Mouse (Mus musculus): ENCODE measurements around the gene Apobec3. TPM values are rescaled to one million over a fixed set of nuclear protein-coding genes. Genes with fewer than 3 reads are reported as not detected.

Gene Apobec3
- polyA plus RNA-seq, 1 experiment from 2014 or later, result 11.0 TPM

DNA sequence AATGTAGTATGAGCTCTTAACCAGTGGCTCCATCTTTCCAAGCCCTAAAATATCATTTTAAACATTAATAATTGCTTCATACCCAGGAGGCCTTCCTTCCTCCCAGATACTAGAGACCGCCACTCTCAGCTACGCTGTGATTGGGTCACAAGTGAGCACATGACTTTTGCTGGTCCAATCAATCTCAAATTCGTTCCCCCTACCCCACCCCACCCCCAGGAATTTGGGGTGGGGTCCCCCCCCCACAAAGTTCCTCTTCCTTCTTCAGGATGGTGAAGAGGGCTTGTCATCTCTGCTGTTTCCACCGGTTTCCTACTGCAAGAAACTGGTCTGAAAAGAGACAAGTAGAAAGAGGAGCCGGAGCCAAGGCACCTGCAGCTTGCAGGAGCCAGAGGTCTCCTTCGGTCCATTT is 12.7 kb upstream of the Apobec3 start:
- no peak overlapping the region for H3K4me2 ChIP-seq
- H3K9me3 ChIP-seq, result no peaks in the 10 kb centered on the region
- H3K27ac ChIP-seq, result no peak overlapping the region
- 65% methylated on average over 6 of the region's 6 CpGs for WGBS
- no peak overlapping the region for H3K4me3 ChIP-seq (replicated peaks)
- ATAC-seq (ENCODE audit: insufficient number of reproducible peaks, insufficient read depth, low FRiP score, low TSS enrichment, low read depth), result no peak
- H3K36me3 ChIP-seq, result no peaks in the 10 kb centered on the region
- peaks cover 5% of the 10 kb centered on the region; the same call in 1 of the 2 replicates for H3K27me3 ChIP-seq
- H3K9ac ChIP-seq (replicated peaks), result no peak overlapping the region
- peaks cover 8% of the 10 kb centered on the region; the same call in 1 of the 2 replicates for H3K4me1 ChIP-seq (replicated peaks)

DNA sequence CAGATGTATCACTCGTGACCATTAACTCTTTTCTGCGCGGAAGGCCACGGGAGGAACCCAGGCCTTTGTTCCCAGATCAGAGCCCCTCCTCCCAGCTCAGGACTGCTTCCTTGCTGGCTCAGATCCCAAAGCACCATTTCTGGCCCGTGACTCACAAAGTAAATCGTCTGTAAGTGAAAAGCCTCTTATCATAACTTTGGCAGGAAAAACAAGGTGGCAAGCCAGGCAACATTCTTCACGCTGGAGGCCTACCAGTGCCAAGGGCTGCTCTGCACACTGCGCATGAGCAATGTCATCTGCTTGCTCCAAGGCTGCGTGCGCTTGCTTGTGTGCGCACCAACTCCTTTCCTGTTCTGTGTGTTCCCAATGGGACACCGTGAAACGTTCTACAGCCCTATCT is 12.1 kb upstream of the Apobec3 start:
- Histone ChIP-seq H3K27ac (no peak overlapping the region), H3K4me3 (replicated peaks) (no peak overlapping the region), H3K9ac (replicated peaks) (no peak overlapping the region), H3K27me3 (peaks cover 5% of the 10 kb centered on the region; the same call in 1 of the 2 replicates), H3K36me3 (no peaks in the 10 kb centered on the region), H3K4me2 (no peak overlapping the region), H3K4me1 (replicated peaks) (peaks cover 8% of the 10 kb centered on the region; the same call in 1 of the 2 replicates), H3K9me3 (no peaks in the 10 kb centered on the region)
- 58% methylated on average over 13 of the region's 13 CpGs for WGBS
- no peak for ATAC-seq (ENCODE audit: insufficient number of reproducible peaks, insufficient read depth, low FRiP score, low TSS enrichment, low read depth)

DNA sequence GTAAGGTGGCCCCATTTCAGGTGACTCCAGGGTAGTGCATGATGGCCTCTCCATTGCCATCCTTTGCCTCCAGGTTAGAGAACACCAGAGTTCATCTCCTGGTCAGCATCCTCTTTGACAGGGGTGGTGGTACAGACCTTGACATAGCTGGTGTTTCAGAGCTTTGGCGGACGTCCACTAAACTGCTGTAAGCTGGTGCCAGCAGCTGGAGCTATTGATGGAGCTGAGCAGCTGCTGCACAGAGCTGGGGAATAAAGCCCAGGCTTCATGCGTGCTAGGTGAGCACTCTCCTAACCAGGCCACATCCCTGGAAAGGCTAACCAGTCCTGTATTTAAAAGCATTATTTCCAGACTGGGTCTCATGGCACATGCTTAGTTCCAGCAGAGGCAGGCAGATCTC is 11.0 kb upstream of the Apobec3 start:
- Histone ChIP-seq H3K9me3 (no peaks in the 10 kb centered on the region), H3K9ac (replicated peaks) (no peak overlapping the region), H3K4me3 (replicated peaks) (no peak overlapping the region), H3K36me3 (no peaks in the 10 kb centered on the region), H3K4me2 (no peak overlapping the region), H3K27me3 (peaks cover 5% of the 10 kb centered on the region; the same call in 1 of the 2 replicates), H3K27ac (no peak overlapping the region), H3K4me1 (replicated peaks) (peaks cover 8% of the 10 kb centered on the region; the same call in 1 of the 2 replicates)
- no peak for ATAC-seq (ENCODE audit: insufficient number of reproducible peaks, insufficient read depth, low FRiP score, low TSS enrichment, low read depth)
- 89% methylated on average over 3 of the region's 3 CpGs for WGBS

DNA sequence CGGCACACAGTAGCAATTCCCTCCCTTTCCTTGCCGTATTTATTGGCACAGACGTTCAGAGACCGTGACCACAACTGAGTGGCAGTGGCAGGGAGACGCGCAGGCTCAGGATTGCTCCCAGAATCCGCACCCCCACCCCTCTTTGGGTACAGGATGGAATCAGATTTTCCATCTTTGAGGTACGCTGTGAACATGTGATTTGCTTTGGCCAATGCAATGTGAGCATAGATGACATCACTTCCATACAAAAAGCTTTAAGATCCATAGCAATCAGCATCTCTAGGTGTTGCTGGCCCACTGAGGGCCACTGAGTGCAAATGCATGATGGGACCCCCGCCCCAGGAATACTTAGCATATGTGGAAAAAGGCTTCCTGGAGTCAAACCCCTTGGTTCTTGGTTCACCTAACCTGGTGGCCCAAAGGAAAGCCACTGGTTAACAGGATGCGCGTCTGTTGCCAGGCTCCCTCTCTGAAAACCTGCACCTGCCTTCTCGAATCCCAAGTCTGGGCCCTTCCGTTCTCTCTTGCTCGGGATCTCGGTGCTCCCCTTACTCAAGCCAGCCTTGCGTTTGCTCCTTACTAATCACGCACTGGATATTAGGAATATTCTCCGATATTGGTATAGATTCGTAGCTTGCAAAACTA is 8.7 kb upstream of the Apobec3 start:
- peaks cover 8% of the 10 kb centered on the region; the same call in 1 of the 2 replicates for H3K4me1 ChIP-seq (replicated peaks)
- peak overlapping the region; percentile 52 for H3K9ac ChIP-seq (replicated peaks)
- H3K4me2 ChIP-seq, result peak overlapping the region; percentile 58
- H3K27ac ChIP-seq, result no peak overlapping the region
- ATAC-seq (ENCODE audit: insufficient number of reproducible peaks, insufficient read depth, low FRiP score, low TSS enrichment, low read depth), result no peak
- peaks cover 5% of the 10 kb centered on the region; the same call in 1 of the 2 replicates for H3K27me3 ChIP-seq
- H3K36me3 ChIP-seq, result no peaks in the 10 kb centered on the region
- H3K9me3 ChIP-seq, result no peaks in the 10 kb centered on the region
- 26% methylated on average over 19 of the region's 19 CpGs for WGBS
- H3K4me3 ChIP-seq (replicated peaks), result peak overlapping the region; percentile 49

DNA sequence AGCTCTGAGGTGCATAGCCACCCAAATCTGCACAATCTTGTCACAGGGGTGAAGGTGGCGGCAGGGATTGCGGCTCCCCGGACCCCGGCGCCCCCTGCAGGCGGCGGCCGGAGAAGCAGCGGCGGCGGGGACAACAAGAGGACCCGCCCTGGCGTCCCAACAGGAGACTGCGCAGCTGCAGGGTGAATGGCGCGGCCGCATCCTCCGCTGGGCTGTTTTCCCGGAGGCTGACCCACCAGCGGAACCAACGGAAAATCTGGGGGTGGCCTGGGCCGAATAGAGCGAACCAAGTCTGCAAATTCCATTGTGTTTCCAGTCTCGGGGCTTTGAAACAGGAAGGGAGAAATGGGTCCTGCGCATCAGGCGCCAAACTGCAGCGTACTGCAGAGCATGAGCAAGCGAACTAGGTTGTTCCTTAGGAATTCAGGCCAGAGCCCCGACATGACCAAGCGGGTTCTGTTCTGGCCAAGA is 8.1 kb upstream of the Apobec3 start:
- Histone ChIP-seq H3K27me3 (peaks cover 5% of the 10 kb centered on the region; the same call in 1 of the 2 replicates), H3K27ac (peak overlapping the region; percentile 81), H3K4me3 (replicated peaks) (peak overlapping the region; percentile 49), H3K4me1 (replicated peaks) (peaks cover 8% of the 10 kb centered on the region; the same call in 1 of the 2 replicates), H3K36me3 (no peaks in the 10 kb centered on the region), H3K4me2 (peak overlapping the region; percentile 58), H3K9ac (replicated peaks) (peak overlapping the region; percentile 61), H3K9me3 (no peaks in the 10 kb centered on the region)
- WGBS, result under 1% methylated on average over 30 of the region's 30 CpGs
- peak; percentile 82 for ATAC-seq (ENCODE audit: insufficient number of reproducible peaks, insufficient read depth, low FRiP score, low TSS enrichment, low read depth)

DNA sequence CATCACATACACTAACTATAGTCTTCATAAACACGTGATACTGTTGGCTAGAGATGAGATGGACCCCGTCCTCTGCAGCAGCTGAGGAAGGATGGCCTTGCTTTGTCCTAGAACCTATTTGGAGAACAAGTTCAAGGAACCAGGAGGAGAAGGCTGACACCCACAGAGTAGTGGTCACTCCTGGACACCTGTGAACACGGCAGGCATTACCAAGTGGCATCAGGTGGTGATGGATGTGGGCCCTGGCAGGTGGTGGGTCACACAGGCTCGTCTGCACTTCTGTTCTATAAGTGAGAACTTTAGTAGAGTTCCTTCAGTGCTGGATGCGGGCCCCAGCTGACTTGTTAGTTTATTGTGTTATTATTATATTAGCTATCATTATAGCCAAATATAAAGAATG is 6.6 kb upstream of the Apobec3 start:
- ATAC-seq (ENCODE audit: insufficient number of reproducible peaks, insufficient read depth, low FRiP score, low TSS enrichment, low read depth), result no peak
- H3K9me3 ChIP-seq, result no peaks in the 10 kb centered on the region

DNA sequence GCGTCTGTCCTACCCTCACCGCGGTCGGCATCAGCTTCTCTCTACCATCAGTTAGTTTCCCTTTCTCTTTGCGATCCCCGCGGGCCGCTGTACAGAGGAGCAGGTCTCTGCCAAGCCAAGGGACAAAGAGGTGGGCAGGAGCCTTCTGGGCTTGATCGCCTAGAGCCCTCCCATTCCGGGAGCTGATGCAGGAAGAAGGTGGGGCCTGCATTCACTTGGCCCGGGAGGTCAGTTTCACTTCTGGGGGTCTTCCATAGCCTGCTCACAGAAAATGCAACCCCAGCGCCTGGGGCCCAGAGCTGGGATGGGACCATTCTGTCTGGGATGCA is 718 bp downstream of the Apobec3 start:
- peak overlapping the region; percentile 64 for H3K9ac ChIP-seq (replicated peaks)
- peaks cover 42% of the 10 kb centered on the region for H3K27me3 ChIP-seq
- no peaks in the 10 kb centered on the region for H3K9me3 ChIP-seq
- peak overlapping the region; percentile 70 for H3K4me2 ChIP-seq
- peak overlapping the region; percentile 51 for H3K4me3 ChIP-seq (replicated peaks)
- H3K27ac ChIP-seq, result no peak overlapping the region
- no peak for ATAC-seq (ENCODE audit: insufficient number of reproducible peaks, insufficient read depth, low FRiP score, low TSS enrichment, low read depth)
- under 1% methylated on average over 12 of the region's 12 CpGs for WGBS
- H3K4me1 ChIP-seq (replicated peaks), result peaks cover 9% of the 10 kb centered on the region; the same call in 1 of the 2 replicates
- H3K36me3 ChIP-seq, result no peaks in the 10 kb centered on the region

More for the DNA sequence above, 6.6 kb upstream of the Apobec3 start:
- no peaks in the 10 kb centered on the region; the same call in 1 of the 2 replicates for H3K4me1 ChIP-seq (replicated peaks)
- H3K27ac ChIP-seq, result no peak overlapping the region
- WGBS, result 77% methylated on average over 5 of the region's 5 CpGs
- no peak overlapping the region for H3K4me2 ChIP-seq
- no peaks in the 10 kb centered on the region for H3K36me3 ChIP-seq
- H3K27me3 ChIP-seq, result peaks cover 10% of the 10 kb centered on the region
- no peak overlapping the region for H3K4me3 ChIP-seq (replicated peaks)
- H3K9ac ChIP-seq (replicated peaks), result no peak overlapping the region

DNA sequence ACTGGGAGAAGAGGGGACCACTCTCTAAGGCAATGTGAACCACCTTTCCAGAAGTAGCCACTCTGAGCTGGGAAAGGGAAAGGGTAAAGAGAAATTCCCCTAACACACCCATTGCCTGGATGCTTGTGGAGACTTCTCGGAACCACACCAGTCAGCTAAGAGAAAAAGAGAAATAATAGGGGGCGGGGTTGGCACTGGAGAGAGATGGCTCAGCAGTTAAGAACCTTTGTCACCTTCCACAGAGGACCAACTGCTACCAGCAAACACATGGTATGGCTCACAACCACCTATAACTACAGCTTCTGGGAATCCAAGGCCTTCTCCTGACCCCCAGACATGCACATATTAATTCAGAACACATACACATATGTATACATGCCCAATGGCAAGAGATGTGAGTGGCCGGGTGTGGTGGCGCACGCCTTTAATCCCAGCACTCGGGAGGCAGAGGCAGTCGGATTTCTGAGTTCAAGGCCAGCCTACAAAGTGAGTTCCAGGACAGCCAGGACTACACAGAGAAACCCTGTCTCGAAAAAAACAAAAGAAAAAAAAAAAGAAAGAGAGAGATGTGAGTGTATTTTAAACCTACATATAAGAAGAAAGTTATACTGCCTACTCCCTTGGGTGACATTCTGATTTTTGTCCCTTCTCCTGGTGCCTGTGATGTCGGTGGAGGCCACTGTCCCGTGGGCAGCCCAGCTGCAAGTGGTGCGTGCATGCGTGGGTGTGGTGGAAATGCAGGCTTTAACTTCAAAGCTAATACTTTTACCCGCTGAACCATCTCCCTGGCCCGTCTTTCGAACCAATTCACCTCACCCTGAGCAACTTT is 1.8 kb downstream of the Apobec3 start:
- H3K4me1 ChIP-seq (replicated peaks), result peaks cover 9% of the 10 kb centered on the region; the same call in 1 of the 2 replicates
- peak overlapping the region; percentile 51 for H3K4me3 ChIP-seq (replicated peaks)
- 0 out of 2 replicates have a peak overlapping the region, but pooled peaks have one; percentile 64 for H3K9ac ChIP-seq (replicated peaks)
- 72% methylated on average over 15 of the region's 15 CpGs for WGBS
- peaks cover 1% of the 10 kb centered on the region; the same call in 1 of the 2 replicates for H3K36me3 ChIP-seq
- peak overlapping the region; percentile 70 for H3K4me2 ChIP-seq
- no peaks in the 10 kb centered on the region for H3K9me3 ChIP-seq
- no peak for ATAC-seq (ENCODE audit: insufficient number of reproducible peaks, insufficient read depth, low FRiP score, low TSS enrichment, low read depth)
- no peak overlapping the region for H3K27ac ChIP-seq
- peaks cover 42% of the 10 kb centered on the region for H3K27me3 ChIP-seq

DNA sequence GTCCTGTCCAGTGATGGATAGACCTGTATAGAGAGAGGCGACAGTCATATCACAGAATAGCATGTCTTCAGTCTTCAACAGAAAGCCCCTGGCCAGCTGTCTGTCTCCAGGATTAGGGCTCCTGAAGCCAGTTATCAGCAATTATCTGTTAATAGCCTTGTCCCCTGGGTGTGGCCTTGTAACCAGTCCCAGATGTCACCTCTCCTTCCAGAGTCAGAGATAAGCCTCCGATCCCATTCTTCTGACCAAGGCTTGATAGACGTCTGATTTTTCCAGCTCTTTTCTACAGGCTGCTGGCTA is 2.3 kb downstream of the Apobec3 start:
- no peak overlapping the region for H3K4me2 ChIP-seq
- H3K27ac ChIP-seq, result no peak overlapping the region
- H3K4me1 ChIP-seq (replicated peaks), result peaks cover 9% of the 10 kb centered on the region; the same call in 1 of the 2 replicates
- no peak for ATAC-seq (ENCODE audit: insufficient number of reproducible peaks, insufficient read depth, low FRiP score, low TSS enrichment, low read depth)
- no peak overlapping the region for H3K9ac ChIP-seq (replicated peaks)
- H3K36me3 ChIP-seq, result peaks cover 4% of the 10 kb centered on the region; the same call in 1 of the 2 replicates
- peaks cover 42% of the 10 kb centered on the region for H3K27me3 ChIP-seq
- WGBS, result 47% methylated on average over 3 of the region's 3 CpGs
- H3K9me3 ChIP-seq, result no peaks in the 10 kb centered on the region
- no peak overlapping the region for H3K4me3 ChIP-seq (replicated peaks)

DNA sequence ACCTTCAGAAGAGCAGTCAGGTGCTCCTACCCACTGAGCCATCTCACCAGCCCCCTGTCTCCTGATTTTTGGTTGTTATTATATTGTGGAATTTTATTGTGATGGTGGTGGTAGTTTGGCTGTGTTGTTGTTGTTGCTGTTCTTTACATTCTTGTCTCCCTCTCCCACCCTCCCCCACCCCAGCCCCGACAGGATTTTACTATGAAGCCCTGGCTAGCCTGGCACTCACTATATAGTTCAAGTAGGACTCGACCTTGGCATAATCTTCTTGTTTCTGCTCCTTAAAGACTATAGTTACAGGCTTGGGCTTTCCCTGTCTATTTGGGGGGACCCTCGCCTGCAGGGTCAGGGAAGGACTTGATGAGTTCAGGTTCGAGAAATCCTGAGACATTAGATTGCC is 2.9 kb downstream of the Apobec3 start:
- Histone ChIP-seq H3K36me3 (peaks cover 4% of the 10 kb centered on the region; the same call in 1 of the 2 replicates), H3K4me1 (replicated peaks) (peaks cover 9% of the 10 kb centered on the region; the same call in 1 of the 2 replicates), H3K9me3 (no peaks in the 10 kb centered on the region), H3K9ac (replicated peaks) (no peak overlapping the region), H3K27ac (no peak overlapping the region), H3K4me3 (replicated peaks) (no peak overlapping the region), H3K27me3 (peaks cover 42% of the 10 kb centered on the region), H3K4me2 (no peak overlapping the region)
- ATAC-seq (ENCODE audit: insufficient number of reproducible peaks, insufficient read depth, low FRiP score, low TSS enrichment, low read depth), result no peak
- WGBS, result 83% methylated on average over 4 of the region's 4 CpGs

Measured in limb, embryonic 12.5 days (tissue).